Mouse (Mus musculus) hindbrain, embryonic 11.5 days (tissue): ENCODE measurements around the gene 2810006K23Rik. TPM values are rescaled to one million over a fixed set of nuclear protein-coding genes. Genes with fewer than 3 reads are reported as not detected.
"Not testable (repeated sequence)": the region's sequence is repeated elsewhere in the genome, so short reads cannot be mapped to it uniquely, and the experiment has no call there.

Source experiments
- ATAC-seq: fragments of 200-750 bp; cut with Nextera tagmentation; 2 replicates; pipeline ENCODE4 v1.8.0; 2017; ENCODE audit warnings: mild to moderate bottlenecking, moderate TSS enrichment, moderate library complexity; ENCODE audit not compliant: low FRiP score
- DNase-seq: peaks from one replicate; pipeline ENCODE4 v3.0.0-alpha.2; 2015; ENCODE audit warnings: low spot score
- H3K27ac ChIP-seq: fragments of 300-500 bp; sonication (generic); 2 replicates; pipeline ENCODE4 v1.5.1; 2014; ENCODE audit warnings: mild to moderate bottlenecking, low read depth, low read length
- H3K27me3 ChIP-seq: fragments of 300-500 bp; sonication (generic); 2 replicates; pipeline ENCODE4 v1.6.1; 2014; ENCODE audit warnings: mild to moderate bottlenecking, low read length, moderate library complexity, mixed read lengths; ENCODE audit not compliant: control insufficient read depth, insufficient read depth
- H3K36me3 ChIP-seq: fragments of 300-500 bp; sonication (generic); 2 replicates; pipeline ENCODE4 v1.6.1; 2014; ENCODE audit warnings: mild to moderate bottlenecking, low read length, moderate library complexity, mixed read lengths; ENCODE audit not compliant: control insufficient read depth, insufficient read depth
- H3K4me1 ChIP-seq: fragments of 300-500 bp; sonication (generic); replicated peaks from 2 replicates; pipeline ENCODE4 v1.6.1; 2014; ENCODE audit warnings: low read length, mixed read lengths; ENCODE audit not compliant: control insufficient read depth, insufficient read depth
- H3K4me2 ChIP-seq: fragments of 300-500 bp; sonication (generic); replicated peaks from 2 replicates; pipeline ENCODE4 v1.6.1; 2014; ENCODE audit warnings: mild to moderate bottlenecking, low read depth, low read length
- H3K4me3 ChIP-seq: fragments of 300-500 bp; sonication (generic); 2 replicates; pipeline ENCODE4 v1.5.1; 2014; ENCODE audit warnings: low read depth, low read length
- H3K9ac ChIP-seq: fragments of 300-500 bp; sonication (generic); 2 replicates; pipeline ENCODE4 v1.6.1; 2014; ENCODE audit warnings: low read depth, low read length
- H3K9me3 ChIP-seq: fragments of 300-500 bp; sonication (generic); 2 replicates; pipeline ENCODE4 v1.6.1; 2016; ENCODE audit warnings: low read length; ENCODE audit not compliant: control insufficient read depth
- WGBS: fragments of 180-500 bp; shearing (Covaris S2); extraction: QIAGEN DNeasy Blood & Tissue Kit; methylation state at CpG from one replicate; pipeline ENCODE4 v1.1.7; 2014; 5-methylcytosine and 5-hydroxymethylcytosine counted together
- polyA plus RNA-seq: library from polyadenylated mRNA; unstranded; fragments of >200 nt; fragmentation: Nextera tagmentation; extraction: Ambion mirVana; gene quantifications from 2 replicates; pipeline ENCODE4 v1.2.1, GENCODE M21; 2014

The 2810006K23Rik gene
- 17.4 and 19.7 TPM in 2 replicates for polyA plus RNA-seq

- Histone ChIP-seq H3K27ac (peak within 1 kb of the TSS; percentile 96), H3K4me1 (peaks cover 3% of the 10 kb centered on the region), H3K9ac (peak within 1 kb of the TSS; percentile 89), H3K4me3 (peak within 1 kb of the TSS; percentile 66), H3K4me2 (peak within 1 kb of the TSS; percentile 87), H3K36me3 (0 out of 2 replicates have a peak, but pooled peaks cover 5% of the 10 kb centered on the region), H3K27me3 (no peaks in the 10 kb centered on the region), H3K9me3 (no peaks in the 10 kb centered on the region)
- ATAC-seq, result peak; percentile 98
- DNase-seq, result peak; percentile 100
- under 1% methylated on average over 72 of the region's 72 CpGs for WGBS
Observed at GRCm38 (mm10) chr5:124327510-124328364, at the start of gene 2810006K23Rik, which contains the start of gene Mphosph9. Gene 2810006K23Rik (plus strand): TSS chr5:124328089. Gene Mphosph9 (minus strand): TSS chr5:124327972.

- Histone ChIP-seq H3K9ac (no peak overlapping the region), H3K4me2 (no peak overlapping the region), H3K36me3 (peaks cover 8% of the 10 kb centered on the region; the same call in 1 of the 2 replicates), H3K27me3 (no peaks in the 10 kb centered on the region), H3K27ac (no peak overlapping the region), H3K4me1 (no peaks in the 10 kb centered on the region), H3K4me3 (no peak overlapping the region), H3K9me3 (no peaks in the 10 kb centered on the region; the same call in 1 of the 2 replicates)
- no peak for ATAC-seq
- DNase-seq, result no peak
- 92% methylated on average over 2 of the region's 2 CpGs for WGBS
Observed at GRCm38 (mm10) chr5:124282854-124283253, 45.0 kb upstream of the 2810006K23Rik start.

GRCm38 (mm10) chr5:124284330-124284729 lies 43.6 kb upstream of the 2810006K23Rik start:
- H3K36me3 ChIP-seq, result peaks cover 9% of the 10 kb centered on the region; the same call in 1 of the 2 replicates
- peak; percentile 9 for DNase-seq

GRCm38 (mm10) chr5:124287616-124288247 lies 40.2 kb upstream of the 2810006K23Rik start:
- DNase-seq (peak; percentile 11), ATAC-seq (no peak)
- Histone ChIP-seq H3K4me3 (no peak overlapping the region), H3K4me2 (no peak overlapping the region), H3K9me3 (no peaks in the 10 kb centered on the region; the same call in 1 of the 2 replicates), H3K4me1 (no peaks in the 10 kb centered on the region), H3K36me3 (peaks cover 15% of the 10 kb centered on the region), H3K27ac (no peak overlapping the region), H3K9ac (no peak overlapping the region), H3K27me3 (no peaks in the 10 kb centered on the region)
- 95% methylated on average over 6 of the region's 6 CpGs for WGBS

More at GRCm38 (mm10) chr5:124284330-124284729, 43.6 kb upstream of the 2810006K23Rik start:
- Histone ChIP-seq H3K27me3 (no peaks in the 10 kb centered on the region), H3K9me3 (no peaks in the 10 kb centered on the region; the same call in 1 of the 2 replicates), H3K4me2 (no peak overlapping the region), H3K9ac (no peak overlapping the region), H3K4me1 (no peaks in the 10 kb centered on the region), H3K4me3 (no peak overlapping the region), H3K27ac (no peak overlapping the region)
- WGBS, result 73% methylated on average over 3 of the region's 3 CpGs
- ATAC-seq, result no peak

- Histone ChIP-seq H3K9ac (no peak overlapping the region), H3K27me3 (no peaks in the 10 kb centered on the region), H3K4me3 (no peak overlapping the region), H3K9me3 (no peaks in the 10 kb centered on the region; the same call in 1 of the 2 replicates), H3K4me2 (no peak overlapping the region), H3K27ac (no peak overlapping the region), H3K36me3 (peaks cover 12% of the 10 kb centered on the region), H3K4me1 (no peaks in the 10 kb centered on the region)
- WGBS, result 94% methylated on average over 4 of the region's 4 CpGs
- DNase-seq (no peak), ATAC-seq (no peak)
Observed at GRCm38 (mm10) chr5:124290216-124290615, 37.7 kb upstream of the 2810006K23Rik start.

GRCm38 (mm10) chr5:124293967-124294366 lies 33.9 kb upstream of the 2810006K23Rik start:
- Histone ChIP-seq H3K36me3 (peaks cover 16% of the 10 kb centered on the region), H3K4me1 (no peaks in the 10 kb centered on the region), H3K4me3 (no peak overlapping the region), H3K4me2 (no peak overlapping the region), H3K27me3 (no peaks in the 10 kb centered on the region), H3K9me3 (no peaks in the 10 kb centered on the region), H3K27ac (no peak overlapping the region), H3K9ac (no peak overlapping the region)
- DNase-seq, result no peak
- 94% methylated on average over 5 of the region's 5 CpGs for WGBS
- no peak for ATAC-seq

GRCm38 (mm10) chr5:124296475-124296874 lies 31.4 kb upstream of the 2810006K23Rik start:
- no peak for DNase-seq
- Histone ChIP-seq H3K27me3 (no peaks in the 10 kb centered on the region), H3K27ac (no peak overlapping the region), H3K4me1 (no peaks in the 10 kb centered on the region), H3K9me3 (no peaks in the 10 kb centered on the region), H3K4me2 (no peak overlapping the region), H3K9ac (no peak overlapping the region), H3K4me3 (no peak overlapping the region), H3K36me3 (peaks cover 7% of the 10 kb centered on the region; the same call in 1 of the 2 replicates)
- 94% methylated on average over 4 of the region's 4 CpGs for WGBS
- no peak for ATAC-seq

- not testable (repeated sequence) for H3K27me3 ChIP-seq, H3K9ac ChIP-seq, H3K4me2 ChIP-seq, H3K36me3 ChIP-seq, ATAC-seq, H3K4me1 ChIP-seq, H3K9me3 ChIP-seq, H3K4me3 ChIP-seq, H3K27ac ChIP-seq
- peak; percentile 45 for DNase-seq
- 74% methylated on average over 3 of the region's 4 CpGs for WGBS
Observed at GRCm38 (mm10) chr5:124299307-124299706, 28.6 kb upstream of the 2810006K23Rik start.
